ENCODE assay signal across 22 mouse cellular contexts in genomic region chr12:43762151-43762550, GRCm38 (mm10).
DNase-seq lines count a peak whose midpoint lies in the region; ATAC-seq lines count a peak whose summit lies in the region.
"Had no signal": no experiment of that assay in that cellular context is flagged by ENCODE, and none has a peak within 500 bp of the region (broad histone marks: within the 10 kb centered on the region; RNA-seq: fewer than 3 reads in every experiment).

No protein-coding gene starts in this region.

- no peak for ATAC-seq in cerebellum, adult (ENCODE audit: insufficient number of reproducible peaks, low FRiP score, low TSS enrichment)
- ATAC-seq: CD4-positive, CD25-positive, alpha-beta regulatory T cell, adult 4 months; forebrain, embryonic 13.5 days; forebrain, embryonic 16.5 days; hindbrain, postnatal 0 days; inflammation-experienced regulatory T-cells, adult 6 months; intestine, embryonic 16.5 days had no signal

- DNase-seq in cerebellum, adult 11-12 months, result peak; percentile 38
- peak; percentile 55 for DNase-seq in cerebellum, adult 9-10 months
- DNase-seq in cerebellum, postnatal 14 days, result peak; percentile 27 to 42
- DNase-seq in spleen, postnatal 10 days (ENCODE audit: low spot score in 2 of 2), result no peak
- DNase-seq in adrenal gland, postnatal 36 days, result no peak
- DNase-seq in gastrocnemius, adult 18-20 months (ENCODE audit: low spot score), result no peak
- DNase-seq: adrenal gland, adult 2 months; adrenal gland, postnatal 14 days; gastrocnemius, adult 2 months; gastrocnemius, postnatal 14 days; heart, adult 18-20 months; heart, postnatal 10 days; heart, postnatal 36 days; kidney, adult 18-20 months; kidney, adult 9 months had no signal

Comparison
In these comparisons a context has a peak if more than half of its experiments do, and no peak if none do; other contexts are left out.
1. DNase-seq: peak in cerebellum, adult 11-12 months (single experiment), cerebellum, adult 9-10 months (single experiment) and cerebellum, postnatal 14 days (2 of 2); none in spleen, postnatal 10 days (0 of 2), adrenal gland, postnatal 36 days (0 of 2) and gastrocnemius, adult 18-20 months (single experiment).